Mouse (Mus musculus) cerebral cortex, adult 2 months (tissue): Measurements from ENCODE around the gene Gm20388.

Experiments used
- WGBS: fragments of 180-500 bp; shearing (Covaris S2); methylation state at CpG from one replicate; pipeline ENCODE4 v1.1.7; 2018; 5-methylcytosine and 5-hydroxymethylcytosine counted together

Gm20388 gene

GRCm38 (mm10) chr8:120201351-120201750, 290.7 kb downstream of the Gm20388 start:
- WGBS = 93% methylated on average over 6 of the region's 6 CpGs

DNA sequence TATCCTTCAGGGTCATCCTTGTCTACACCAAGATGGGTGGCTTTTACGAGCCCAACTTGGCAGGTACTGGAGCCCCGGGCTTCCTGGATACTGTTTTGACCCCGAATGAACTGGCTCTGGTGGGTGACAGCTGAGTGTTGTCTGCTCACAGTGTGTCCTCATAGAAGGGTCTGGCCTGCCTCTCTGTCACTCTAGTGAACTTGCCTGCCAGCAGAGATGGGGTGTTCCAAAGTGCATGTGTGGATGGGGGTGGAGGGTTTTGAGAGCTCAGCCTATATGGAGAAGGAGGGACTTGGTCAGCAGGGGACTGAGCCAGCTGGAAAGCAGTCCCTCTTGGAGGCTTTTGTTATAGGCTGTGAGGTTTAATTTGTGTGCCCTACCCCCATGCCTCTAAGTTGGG, 291.9 kb downstream of the Gm20388 start:
- WGBS = 85% methylated on average over 3 of the region's 3 CpGs

GRCm38 (mm10) chr8:120204736-120205360, 294.2 kb downstream of the Gm20388 start:
- WGBS = 73% methylated on average over 7 of the region's 7 CpGs

GRCm38 (mm10) chr8:120205916-120206315, 295.3 kb downstream of the Gm20388 start:
- WGBS = 71% methylated on average over 9 of the region's 9 CpGs

DNA sequence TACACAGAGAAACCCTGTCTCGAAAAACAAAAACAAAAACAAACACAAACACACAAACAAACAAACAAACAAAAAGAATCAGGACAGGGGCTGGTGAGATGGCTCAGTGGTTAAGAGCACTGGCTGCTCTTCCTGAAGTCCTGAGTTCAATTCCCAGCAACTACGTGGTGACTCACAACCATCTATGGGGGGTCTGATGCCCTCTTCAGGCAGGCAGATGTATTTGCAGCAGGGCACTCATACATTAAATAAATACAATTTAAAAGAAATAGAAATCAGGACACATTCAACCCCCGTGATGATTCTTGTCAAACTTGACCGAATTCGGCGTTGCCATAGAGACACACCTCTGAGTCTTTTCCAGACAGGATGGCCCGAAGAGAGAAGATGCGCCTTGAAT, 296.7 kb downstream of the Gm20388 start:
- 93% methylated on average over 8 of the region's 8 CpGs for WGBS

DNA sequence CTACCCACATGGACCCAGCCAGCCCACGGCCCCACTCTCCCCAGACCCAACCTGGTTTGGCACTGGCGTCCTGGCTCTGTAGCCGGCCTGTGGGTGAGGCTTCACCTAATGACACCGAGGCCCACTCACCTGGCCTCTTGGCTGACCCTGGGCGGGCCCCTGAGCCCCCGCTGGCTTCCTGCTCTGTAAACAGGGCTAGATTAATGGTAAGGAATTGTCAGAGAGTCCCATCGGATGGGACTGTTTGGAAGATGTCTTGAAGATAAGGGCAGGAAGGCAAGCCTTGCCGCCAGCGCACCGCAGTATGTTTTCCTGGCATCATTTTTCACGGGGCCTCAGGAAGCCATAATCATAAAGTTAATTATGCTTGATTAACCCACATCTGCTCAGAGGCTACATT, 297.5 kb downstream of the Gm20388 start:
- WGBS = 78% methylated on average over 11 of the region's 11 CpGs

DNA sequence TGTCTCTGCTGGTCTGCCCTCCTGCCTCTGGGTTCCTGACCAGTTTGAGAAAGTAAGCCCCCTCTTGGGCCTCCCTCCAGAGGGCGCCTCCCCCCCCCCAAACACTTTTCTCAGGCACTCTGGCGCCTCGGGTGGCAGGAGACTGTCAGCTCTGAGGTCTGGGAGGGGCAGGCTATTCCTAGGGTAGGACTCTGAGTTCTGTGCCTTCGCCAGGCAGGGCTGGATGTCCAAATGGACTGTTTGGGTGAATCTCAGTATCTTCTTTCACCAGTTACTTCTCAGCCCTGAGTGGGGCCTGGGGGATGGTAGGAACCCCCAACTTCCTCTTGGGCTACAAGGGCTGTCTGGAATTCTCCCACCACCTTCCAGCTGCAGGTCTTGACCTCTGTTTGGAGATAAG, 300.7 kb downstream of the Gm20388 start:
- WGBS = 50% methylated on average over 4 of the region's 4 CpGs

GRCm38 (mm10) chr8:120212596-120212995, 302.0 kb downstream of the Gm20388 start:
- 91% methylated on average over 7 of the region's 7 CpGs for WGBS

GRCm38 (mm10) chr8:120213229-120213628, 302.6 kb downstream of the Gm20388 start:
- 95% methylated on average over 3 of the region's 3 CpGs for WGBS

DNA sequence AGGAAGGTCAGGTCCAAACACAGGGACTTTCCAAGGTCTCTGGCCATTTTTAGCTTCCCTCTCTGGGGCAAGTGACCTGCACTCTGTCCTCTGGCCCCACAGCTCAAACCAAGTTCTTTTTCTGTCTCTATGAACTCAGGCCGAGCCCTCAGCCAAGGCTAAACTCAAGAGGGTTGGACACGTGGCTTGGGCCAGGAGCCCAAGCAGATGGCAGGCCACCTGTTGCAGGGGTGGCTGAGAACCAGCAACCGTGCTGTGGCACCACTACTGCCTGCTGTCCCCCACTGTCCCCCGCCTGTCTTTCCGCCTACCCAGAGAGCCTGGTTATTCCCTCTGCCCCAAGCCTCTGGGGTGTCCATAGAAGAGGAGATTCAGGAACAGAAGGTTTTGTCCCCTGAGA, 303.3 kb downstream of the Gm20388 start:
- WGBS = 46% methylated on average over 5 of the region's 5 CpGs

DNA sequence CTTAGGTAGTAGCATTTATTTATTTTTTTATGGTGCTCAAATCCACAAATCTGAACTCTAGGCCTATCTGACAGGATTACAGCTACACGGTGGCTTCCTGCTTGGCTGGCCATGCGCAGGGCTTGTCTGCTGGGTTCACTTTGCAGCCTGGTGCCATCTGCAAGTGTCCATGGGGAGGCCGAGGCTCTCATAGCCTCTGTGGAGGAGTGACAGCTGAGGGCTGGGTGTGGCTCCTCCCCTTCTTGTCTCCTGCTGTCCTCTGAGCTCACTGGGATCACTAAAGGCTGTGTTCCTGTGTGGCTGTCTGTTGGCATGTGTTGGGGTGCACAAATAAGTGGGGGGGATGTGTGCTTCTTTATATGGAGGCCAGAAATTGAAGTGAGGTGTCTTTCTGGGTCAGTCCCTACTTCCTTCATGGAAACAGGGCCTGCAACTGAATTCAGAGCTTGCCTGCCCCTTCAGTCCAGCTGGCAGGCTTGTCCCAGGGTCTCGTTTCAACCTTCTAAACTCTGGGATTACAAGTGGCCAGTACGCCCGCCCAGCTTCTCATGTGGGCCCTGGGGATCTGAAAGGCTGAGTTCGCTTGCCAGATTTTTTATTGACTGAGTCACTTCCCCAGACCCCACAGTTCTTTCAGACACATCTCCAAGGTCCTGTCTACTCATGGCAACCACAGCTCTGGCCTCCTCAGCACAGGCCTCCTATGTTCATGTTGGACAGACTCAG, 304.9 kb downstream of the Gm20388 start:
- 73% methylated on average over 7 of the region's 7 CpGs for WGBS

- WGBS = 36% methylated on average over 13 of the region's 13 CpGs
Observed at GRCm38 (mm10) chr8:120216855-120217830, 306.5 kb downstream of the Gm20388 start.

DNA sequence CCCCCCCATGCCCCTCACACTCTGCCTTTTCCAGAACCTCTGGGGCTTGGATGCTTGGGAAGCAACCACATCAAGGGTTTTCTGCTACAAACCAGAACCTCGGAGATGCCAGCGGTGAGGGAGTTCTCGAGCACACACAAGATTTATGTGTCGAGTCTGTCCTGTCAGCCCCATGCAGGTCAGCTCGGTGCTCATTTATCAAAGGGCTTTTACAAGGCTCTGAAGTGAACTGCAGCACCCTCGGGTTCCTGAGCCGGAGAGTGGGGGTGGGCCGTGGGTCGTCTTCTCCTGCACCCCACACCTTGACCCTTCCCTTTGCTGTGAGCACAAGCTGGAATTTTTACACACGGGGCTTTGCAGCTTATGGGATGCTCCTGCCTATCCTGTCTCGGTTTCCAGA, 311.9 kb downstream of the Gm20388 start:
- 88% methylated on average over 11 of the region's 11 CpGs for WGBS

DNA sequence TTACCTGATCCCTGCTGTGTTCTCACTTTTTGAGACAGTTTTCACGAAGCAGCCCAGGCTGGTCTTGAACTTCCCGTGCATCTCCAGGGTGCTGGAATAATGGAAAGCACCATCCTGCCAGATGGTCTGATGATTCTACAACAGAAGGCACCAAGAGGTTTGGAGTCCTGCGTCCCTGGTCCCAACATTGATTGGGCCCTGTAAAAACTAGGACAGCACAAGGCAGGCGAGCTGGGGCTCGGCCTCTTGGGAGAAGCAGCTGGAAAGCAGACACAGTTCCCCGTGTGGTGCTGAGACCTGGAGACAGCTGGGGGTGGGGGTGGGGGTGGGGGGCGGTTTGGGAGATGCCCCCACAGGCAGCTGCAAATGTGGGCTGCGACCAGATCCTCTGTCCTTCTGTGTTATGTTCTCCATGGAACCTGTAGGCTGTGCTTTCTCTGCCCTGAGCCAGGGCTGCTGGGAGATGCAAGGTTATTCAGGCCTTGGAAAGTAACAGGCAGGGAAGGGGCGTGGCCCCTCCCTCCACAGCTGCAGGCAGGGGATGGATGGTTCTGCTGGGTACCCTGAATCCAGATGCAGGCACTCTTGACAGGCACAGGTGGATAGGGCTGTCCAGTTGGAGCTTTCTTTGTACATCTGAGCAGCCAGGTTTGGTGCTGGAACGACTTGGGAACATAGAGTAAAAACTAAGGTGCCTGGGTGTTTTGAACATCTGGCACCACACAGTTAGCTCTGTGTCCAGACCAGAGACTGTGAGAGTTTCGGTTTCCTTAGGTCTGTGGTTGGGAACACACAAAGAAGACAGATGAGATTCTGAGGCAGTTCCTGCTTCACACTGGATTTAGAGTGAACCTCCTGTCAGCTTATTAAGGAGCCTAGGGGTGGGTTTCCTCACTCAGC, 314.1 kb downstream of the Gm20388 start:
- WGBS = 58% methylated on average over 11 of the region's 11 CpGs

GRCm38 (mm10) chr8:120225421-120226151, 314.9 kb downstream of the Gm20388 start:
- 49% methylated on average over 10 of the region's 10 CpGs for WGBS

DNA sequence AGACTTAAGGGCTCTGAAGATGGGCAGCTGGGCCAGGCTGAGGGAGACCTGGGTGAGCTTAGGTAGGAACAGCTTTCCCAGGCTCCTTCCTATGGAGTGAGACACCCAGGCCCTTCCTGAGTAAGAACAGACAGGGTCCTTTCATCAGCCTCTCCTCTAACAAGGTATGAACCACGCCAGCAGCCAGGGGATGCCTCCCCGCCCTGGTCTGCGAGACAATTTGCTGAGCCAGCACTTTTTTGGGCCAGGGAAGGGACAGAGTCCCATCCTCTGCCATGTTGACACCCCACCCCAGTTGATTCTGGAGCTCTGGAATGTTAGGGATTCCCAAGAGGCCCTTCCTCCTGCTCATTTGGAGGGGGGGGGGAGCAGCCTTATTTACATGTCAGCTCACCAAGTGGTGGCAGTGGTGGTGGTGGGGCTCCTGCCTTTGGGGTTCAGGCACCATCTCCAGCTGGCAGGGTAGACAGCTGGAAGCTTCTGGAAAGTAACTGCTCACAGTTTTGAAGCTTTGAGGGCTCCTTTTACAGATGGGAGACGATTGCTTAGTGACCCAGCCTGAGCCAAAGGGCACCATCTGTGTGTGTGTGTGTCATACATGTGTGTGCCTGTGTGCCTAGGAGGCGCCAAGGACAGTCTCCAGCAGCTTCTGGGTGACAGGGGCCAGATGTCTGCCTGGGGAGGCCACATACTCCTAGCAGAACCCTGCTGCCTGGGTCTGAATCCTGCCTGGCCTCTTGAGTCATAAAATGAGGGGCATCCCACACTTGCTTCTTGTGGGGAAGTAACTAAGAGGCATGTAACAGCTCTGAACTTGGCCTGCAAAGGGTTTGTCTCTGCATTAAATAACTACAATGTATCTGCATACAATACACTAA, 316.3 kb downstream of the Gm20388 start:
- WGBS = 72% methylated on average over 5 of the region's 5 CpGs

GRCm38 (mm10) chr8:120227891-120228591, 317.4 kb downstream of the Gm20388 start, which contains the start of gene Gse1:
Gene Gse1, plus strand, starts transcription at chr8:120228456.
- WGBS = 15% methylated on average over 38 of the region's 52 CpGs

GRCm38 (mm10) chr8:120228781-120229573, 318.3 kb downstream of the Gm20388 start:
- under 1% methylated on average over 122 of the region's 125 CpGs for WGBS
